Mouse (Mus musculus) frontal cortex, adult (tissue): ENCODE results near the gene Olfr297.

Experiments used
- ATAC-seq: cut with Nextera tagmentation; 2 replicates; pipeline ENCODE4 v1.9.2; 2017; ENCODE audit warnings: mild to moderate bottlenecking, moderate library complexity, mixed read lengths; ENCODE audit not compliant: low TSS enrichment

Olfr297 gene

GRCm38 (mm10) chr7:86519668-86520067 lies at the start of gene Olfr297:
Gene Olfr297, plus strand, starts transcription at chr7:86519968.
- no peak for ATAC-seq

- ATAC-seq: no peak
Observed at GRCm38 (mm10) chr7:86492384-86492783, 27.4 kb upstream of the Olfr297 start, which contains the start of gene Olfr298. Gene Olfr298, minus strand, starts transcription at chr7:86492484.
